In the genomic region with DNA sequence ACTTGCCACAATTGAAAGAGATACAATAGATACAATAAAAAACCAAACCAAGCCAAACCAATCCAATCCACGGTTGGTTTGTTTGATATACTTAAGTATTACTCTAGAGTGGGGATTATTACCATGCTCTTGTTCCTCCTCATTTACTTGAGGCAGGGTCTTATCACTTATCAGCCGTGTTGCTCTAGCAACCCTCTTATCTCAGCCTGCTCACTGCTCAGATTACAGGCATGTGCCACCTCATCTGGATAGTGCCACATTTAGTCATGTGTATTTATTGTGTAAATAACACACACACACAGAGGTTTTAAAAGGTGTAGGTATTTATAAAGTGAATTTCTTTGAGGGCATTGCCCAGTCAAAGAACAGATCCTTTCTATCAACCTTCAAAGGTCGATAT, we compare ENCODE assay signal across 15 mouse cellular contexts.
"Had no signal": no experiment of that assay in that cellular context is flagged by ENCODE, and none has a peak within 500 bp of the region (broad histone marks: within the 10 kb centered on the region; RNA-seq: fewer than 3 reads in every experiment).

No protein-coding gene starts in this region.

- H3K36me3 ChIP-seq: neural tube, embryonic 12.5 days; neural tube, embryonic 13.5 days had no signal

- H3K9ac ChIP-seq: neural tube, embryonic 12.5 days; neural tube, embryonic 13.5 days; neural tube, embryonic 15.5 days had no signal

- H3K4me3 ChIP-seq: neural tube, embryonic 12.5 days; neural tube, embryonic 13.5 days; neural tube, embryonic 15.5 days had no signal

- H3K9me3 ChIP-seq: neural tube, embryonic 12.5 days; neural tube, embryonic 13.5 days; neural tube, embryonic 15.5 days had no signal

- H3K27ac ChIP-seq: neural tube, embryonic 12.5 days; neural tube, embryonic 13.5 days; neural tube, embryonic 15.5 days had no signal

- DNase-seq: retina, postnatal 1 day; right cerebral cortex, adult 18-20 months; right cerebral cortex, postnatal 14 days; right cerebral cortex, postnatal 25 days; right cerebral cortex, postnatal 4 days; spleen, adult 18-20 months; thymus, adult 18-20 months; thymus, adult 2 months; thymus, postnatal 14 days; thymus, postnatal 25 days; thymus, postnatal 36 days; thymus, postnatal 4 days had no signal

- H3K27me3 ChIP-seq: neural tube, embryonic 12.5 days; neural tube, embryonic 13.5 days; neural tube, embryonic 15.5 days had no signal

- H3K4me2 ChIP-seq: neural tube, embryonic 12.5 days; neural tube, embryonic 13.5 days; neural tube, embryonic 15.5 days had no signal
